Mouse (Mus musculus): ENCODE results near the gene Syngr1. TPM values are rescaled to one million over a fixed set of nuclear protein-coding genes. Genes with fewer than 3 reads are reported as not detected.

Gene Syngr1
- total and polyA plus RNA-seq, 3 experiments, result 9.7 to 14.8 (median 11.3) TPM

GRCm38 (mm10) chr15:80162401-80162964 is 71.3 kb downstream of the Syngr1 start:
- H3K27ac ChIP-seq (ENCODE audit: insufficient read depth, low read depth), result no peak overlapping the region
- dilution Hi-C loops (cut with MboI; ENCODE audit: extremely low pct_ligation_motif_present, extremely low pct_unique_long_range_greater_than_20kb, low sequenced_read_pairs) (no loop called here), in situ Hi-C loops (cut with MboI; ENCODE audit: low pct_ligation_motif_present, low pct_unique_long_range_greater_than_20kb, low sequenced_read_pairs) (no loop called here)
- no peak overlapping the region for H3K9ac ChIP-seq (ENCODE audit: insufficient read depth, low read depth)
- H3K4me1 ChIP-seq (ENCODE audit: control insufficient read depth in 1 of 2, insufficient read depth in 2 of 2), result no peaks in the 10 kb centered on the region
- H3K79me2 ChIP-seq (replicated peaks; ENCODE audit: control insufficient read depth, extremely low read depth, insufficient read depth, poor library complexity, severe bottlenecking), result no peaks in the 10 kb centered on the region
- no peak for DNase-seq (ENCODE audit: extremely low read depth)
- TF ChIP-seq MAX (IDR thresholded peaks at IDR 0.05; ENCODE audit: low read length), result no peak
- TF ChIP-seq USF2 (conservative IDR thresholded peaks at IDR 0.05; ENCODE audit: low read depth, low read length), result no peak
- no peak for TF ChIP-seq BHLHE40 (IDR thresholded peaks at IDR 0.05; ENCODE audit: low read depth, low read length)
- no peak for TF ChIP-seq USF1 (IDR thresholded peaks at IDR 0.05; ENCODE audit: low read depth, low read length)
- TF ChIP-seq SIN3A (IDR thresholded peaks at IDR 0.05; ENCODE audit: low read length), result no peak
- no peak for TF ChIP-seq TBP (conservative IDR thresholded peaks at IDR 0.05; ENCODE audit: low read depth, low read length)
- no peak for TF ChIP-seq MAZ (IDR thresholded peaks at IDR 0.05; ENCODE audit: low read depth, low read length)
- TF ChIP-seq MXI1 (IDR thresholded peaks at IDR 0.05; ENCODE audit: low read depth, low read length), result no peak
- no peak for TF ChIP-seq HCFC1 (IDR thresholded peaks at IDR 0.05; ENCODE audit: low read depth, low read length)
- TF ChIP-seq ETS1 (conservative IDR thresholded peaks at IDR 0.05; ENCODE audit: low read depth, low read length), result no peak
- TF ChIP-seq MYC (IDR thresholded peaks at IDR 0.05; ENCODE audit: low read depth, low read length), result no peak
- no peak for TF ChIP-seq MAFK (IDR thresholded peaks at IDR 0.05; ENCODE audit: insufficient replicate concordance, low read length)
- peaks cover 3% of the 10 kb centered on the region for H3K27me3 ChIP-seq (replicated peaks)
- no peak overlapping the region for H3K4me3 ChIP-seq (replicated peaks in 1 of 3; ENCODE audit: low read depth in 2 of 3, low read length in 2 of 3, poor library complexity in 1 of 3)
- H3K36me3 ChIP-seq (replicated peaks in 1 of 2; ENCODE audit: control insufficient read depth in 1 of 2, insufficient read depth in 1 of 2, low read length in 1 of 2), result peaks cover 43 to 57% of the 10 kb centered on the region in 2 experiments
- H3K4me2 ChIP-seq (ENCODE audit: insufficient read depth, low read depth, poor library complexity, severe bottlenecking), result no peak overlapping the region
- H3K9me3 ChIP-seq (replicated peaks; ENCODE audit: low read length), result no peaks in the 10 kb centered on the region

- H3K4me2 ChIP-seq (ENCODE audit: insufficient read depth, low read depth, poor library complexity, severe bottlenecking), result no peak overlapping the region
- peaks cover 10% of the 10 kb centered on the region for H3K27me3 ChIP-seq (replicated peaks)
- no peak overlapping the region for H3K9ac ChIP-seq (ENCODE audit: insufficient read depth, low read depth)
- no peaks in the 10 kb centered on the region for H3K79me2 ChIP-seq (replicated peaks; ENCODE audit: control insufficient read depth, extremely low read depth, insufficient read depth, poor library complexity, severe bottlenecking)
- TF ChIP-seq RCOR1 (conservative IDR thresholded peaks at IDR 0.05; ENCODE audit: low read depth, low read length) (no peak), UBTF (IDR thresholded peaks at IDR 0.05; ENCODE audit: low read depth, low read length) (no peak)
- no peak overlapping the region for H3K27ac ChIP-seq (ENCODE audit: insufficient read depth, low read depth)
- in situ Hi-C loops (cut with MboI; ENCODE audit: low pct_ligation_motif_present, low pct_unique_long_range_greater_than_20kb, low sequenced_read_pairs) (no loop called here), dilution Hi-C loops (cut with MboI; ENCODE audit: extremely low pct_ligation_motif_present, extremely low pct_unique_long_range_greater_than_20kb, low sequenced_read_pairs) (no loop called here)
- DNase-seq (ENCODE audit: extremely low read depth), result no peak
- H3K4me1 ChIP-seq (ENCODE audit: control insufficient read depth in 1 of 2, insufficient read depth in 2 of 2), result no peaks in the 10 kb centered on the region
- no peaks in the 10 kb centered on the region for H3K9me3 ChIP-seq (replicated peaks; ENCODE audit: low read length)
- H3K36me3 ChIP-seq (replicated peaks in 1 of 2; ENCODE audit: control insufficient read depth in 1 of 2, insufficient read depth in 1 of 2, low read length in 1 of 2), result peaks cover 35 to 49% of the 10 kb centered on the region in 2 experiments
- H3K4me3 ChIP-seq (replicated peaks in 1 of 3; ENCODE audit: low read depth in 2 of 3, low read length in 2 of 3, poor library complexity in 1 of 3), result no peak overlapping the region
Observed at GRCm38 (mm10) chr15:80163274-80163673, 72.1 kb downstream of the Syngr1 start.

GRCm38 (mm10) chr15:80163716-80164115 is 72.6 kb downstream of the Syngr1 start:
- H3K79me2 ChIP-seq (replicated peaks; ENCODE audit: control insufficient read depth, extremely low read depth, insufficient read depth, poor library complexity, severe bottlenecking), result no peaks in the 10 kb centered on the region
- H3K9me3 ChIP-seq (replicated peaks; ENCODE audit: low read length), result no peaks in the 10 kb centered on the region
- peaks cover 13% of the 10 kb centered on the region for H3K27me3 ChIP-seq (replicated peaks)
- H3K27ac ChIP-seq (ENCODE audit: insufficient read depth, low read depth), result no peak overlapping the region
- H3K36me3 ChIP-seq (replicated peaks in 1 of 2; ENCODE audit: control insufficient read depth in 1 of 2, insufficient read depth in 1 of 2, low read length in 1 of 2), result peaks cover 30 to 45% of the 10 kb centered on the region in 2 experiments
- DNase-seq (ENCODE audit: extremely low read depth), result no peak
- TF ChIP-seq TCF12 (IDR thresholded peaks at IDR 0.05; ENCODE audit: low read depth, low read length) (no peak), USF2 (conservative IDR thresholded peaks at IDR 0.05; ENCODE audit: low read depth, low read length) (no peak), CHD2 (IDR thresholded peaks at IDR 0.05; ENCODE audit: low read length) (no peak), E2F4 (IDR thresholded peaks at IDR 0.05; ENCODE audit: insufficient replicate concordance, low read depth, low read length) (no peak), MAZ (IDR thresholded peaks at IDR 0.05; ENCODE audit: low read depth, low read length) (no peak)
- dilution Hi-C loops (cut with MboI; ENCODE audit: extremely low pct_ligation_motif_present, extremely low pct_unique_long_range_greater_than_20kb, low sequenced_read_pairs) (no loop called here), in situ Hi-C loops (cut with MboI; ENCODE audit: low pct_ligation_motif_present, low pct_unique_long_range_greater_than_20kb, low sequenced_read_pairs) (no loop called here)
- H3K4me1 ChIP-seq (ENCODE audit: control insufficient read depth in 1 of 2, insufficient read depth in 2 of 2), result no peaks in the 10 kb centered on the region
- no peak overlapping the region for H3K4me2 ChIP-seq (ENCODE audit: insufficient read depth, low read depth, poor library complexity, severe bottlenecking)
- H3K4me3 ChIP-seq (replicated peaks in 1 of 3; ENCODE audit: low read depth in 2 of 3, low read length in 2 of 3, poor library complexity in 1 of 3), result no peak overlapping the region
- no peak overlapping the region for H3K9ac ChIP-seq (ENCODE audit: insufficient read depth, low read depth)
